Mouse (Mus musculus) embryonic facial prominence, embryonic 14.5 days (tissue): ENCODE measurements around the gene Prkcd. TPM values are rescaled to one million over a fixed set of nuclear protein-coding genes. Genes with fewer than 3 reads are reported as not detected.

Experiments
- ATAC-seq: fragments of 200-750 bp; cut with Nextera tagmentation; 2 replicates; pipeline ENCODE4 v1.8.0; 2017; ENCODE audit warnings: low read depth, moderate number of reproducible peaks, moderate TSS enrichment
- DNase-seq: peaks from one replicate; pipeline ENCODE4 v3.0.0-alpha.2; 2015; ENCODE audit warnings: low spot score
- H3K27ac ChIP-seq: fragments of 300-500 bp; sonication (generic); replicated peaks from 2 replicates; pipeline ENCODE4 v1.5.1; 2014; ENCODE audit warnings: low read depth, mild to moderate bottlenecking, low read length, moderate library complexity
- H3K27me3 ChIP-seq: fragments of 300-500 bp; sonication (generic); replicated peaks from 2 replicates; pipeline ENCODE4 v1.6.1; 2014; ENCODE audit warnings: low read length; ENCODE audit not compliant: control insufficient read depth, insufficient read depth
- H3K36me3 ChIP-seq: fragments of 300-500 bp; sonication (generic); 2 replicates; pipeline ENCODE4 v1.6.1; 2014; ENCODE audit warnings: low read length, mixed read lengths; ENCODE audit not compliant: control insufficient read depth, insufficient read depth
- H3K4me1 ChIP-seq: fragments of 300-500 bp; sonication (generic); 2 replicates; pipeline ENCODE4 v1.6.1; 2014; ENCODE audit warnings: antibody characterized with exemption, low read length; ENCODE audit not compliant: control insufficient read depth, insufficient read depth
- H3K4me2 ChIP-seq: fragments of 300-500 bp; sonication (generic); 2 replicates; pipeline ENCODE4 v1.6.1; 2014; ENCODE audit warnings: low read depth, mild to moderate bottlenecking, low read length, moderate library complexity, mixed read lengths
- H3K4me3 ChIP-seq: fragments of 300-500 bp; sonication (generic); 2 replicates; pipeline ENCODE4 v1.5.1; 2014; ENCODE audit warnings: low read depth, mild to moderate bottlenecking, low read length
- H3K9ac ChIP-seq: fragments of 300-500 bp; sonication (generic); 2 replicates; pipeline ENCODE4 v1.6.1; 2014; ENCODE audit warnings: low read depth, mild to moderate bottlenecking, low read length, moderate library complexity, mixed read lengths
- H3K9me3 ChIP-seq: fragments of 300-500 bp; sonication (generic); 2 replicates; pipeline ENCODE4 v1.6.1; 2016; ENCODE audit warnings: low read length; ENCODE audit not compliant: control insufficient read depth
- WGBS: fragments of 180-500 bp; shearing (Covaris S2); extraction: QIAGEN DNeasy Blood & Tissue Kit; methylation state at CpG from one replicate; pipeline ENCODE4 v1.1.7; 2014; 5-methylcytosine and 5-hydroxymethylcytosine counted together
- polyA plus RNA-seq: library from polyadenylated mRNA; unstranded; fragments of >200 nt; fragmentation: Nextera tagmentation; extraction: Ambion mirVana; gene quantifications from 2 replicates; pipeline ENCODE4 v1.2.1, GENCODE M21; 2014

Gene Prkcd
- polyA plus RNA-seq, 1 experiment from 2014 or later, result 42.5 TPM

GRCm38 (mm10) chr14:30654691-30655228 lies 28.8 kb upstream of the Prkcd start:
- H3K27ac ChIP-seq, result peak overlapping the region; percentile 88
- ATAC-seq (no peak), DNase-seq (no peak)
- WGBS, result 40% methylated on average over 4 of the region's 4 CpGs
- peak overlapping the region; percentile 85 for H3K4me2 ChIP-seq
- peak overlapping the region; percentile 71 for H3K4me3 ChIP-seq
- peaks cover 8% of the 10 kb centered on the region; the same call in 1 of the 2 replicates for H3K4me1 ChIP-seq
- no peaks in the 10 kb centered on the region for H3K27me3 ChIP-seq
- no peaks in the 10 kb centered on the region for H3K9me3 ChIP-seq
- H3K36me3 ChIP-seq, result peaks cover 15% of the 10 kb centered on the region
- H3K9ac ChIP-seq, result peak overlapping the region; percentile 95

- DNase-seq (peak; percentile 96), ATAC-seq (peak; percentile 93)
- peak within 1 kb of the TSS; percentile 71 for H3K4me3 ChIP-seq
- H3K36me3 ChIP-seq, result peaks cover 12% of the 10 kb centered on the region
- H3K4me2 ChIP-seq, result peak within 1 kb of the TSS; percentile 85
- peaks cover 8% of the 10 kb centered on the region; the same call in 1 of the 2 replicates for H3K4me1 ChIP-seq
- H3K9me3 ChIP-seq, result no peaks in the 10 kb centered on the region
- 2% methylated on average over 29 of the region's 38 CpGs for WGBS
- H3K27ac ChIP-seq, result peak within 1 kb of the TSS; percentile 88
- H3K27me3 ChIP-seq, result no peaks in the 10 kb centered on the region
- peak within 1 kb of the TSS; percentile 95 for H3K9ac ChIP-seq
Measured at GRCm38 (mm10) chr14:30653943-30654659, 28.1 kb upstream of the Prkcd start, which contains the start of gene Rft1. Gene Rft1 (plus strand): TSS chr14:30654360.

GRCm38 (mm10) chr14:30650969-30651368 lies 25.0 kb upstream of the Prkcd start:
- ATAC-seq, result peak; percentile 71
- WGBS, result 24% methylated on average over 4 of the region's 4 CpGs
- Histone ChIP-seq H3K9ac (no peak overlapping the region), H3K4me1 (peaks cover 8% of the 10 kb centered on the region; the same call in 1 of the 2 replicates), H3K4me3 (no peak overlapping the region), H3K36me3 (no peaks in the 10 kb centered on the region), H3K9me3 (no peaks in the 10 kb centered on the region), H3K27me3 (no peaks in the 10 kb centered on the region), H3K4me2 (no peak overlapping the region), H3K27ac (no peak overlapping the region)
- DNase-seq, result peak; percentile 56

GRCm38 (mm10) chr14:30649745-30650144 lies 23.7 kb upstream of the Prkcd start:
- 83% methylated on average over 8 of the region's 8 CpGs for WGBS
- Histone ChIP-seq H3K4me3 (no peak overlapping the region), H3K27ac (no peak overlapping the region), H3K36me3 (no peaks in the 10 kb centered on the region), H3K9ac (no peak overlapping the region), H3K9me3 (no peaks in the 10 kb centered on the region), H3K27me3 (no peaks in the 10 kb centered on the region), H3K4me2 (no peak overlapping the region), H3K4me1 (peaks cover 3% of the 10 kb centered on the region; the same call in 1 of the 2 replicates)
- no peak for ATAC-seq
- DNase-seq, result no peak

GRCm38 (mm10) chr14:30648478-30648877 lies 22.5 kb upstream of the Prkcd start:
- Histone ChIP-seq H3K27me3 (no peaks in the 10 kb centered on the region), H3K27ac (no peak overlapping the region), H3K9ac (no peak overlapping the region), H3K9me3 (no peaks in the 10 kb centered on the region), H3K4me1 (no peaks in the 10 kb centered on the region), H3K36me3 (no peaks in the 10 kb centered on the region), H3K4me3 (no peak overlapping the region), H3K4me2 (no peak overlapping the region)
- ATAC-seq (no peak), DNase-seq (no peak)
- WGBS, result 41% methylated on average over 3 of the region's 3 CpGs

GRCm38 (mm10) chr14:30646486-30646885 lies 20.5 kb upstream of the Prkcd start:
- Histone ChIP-seq H3K36me3 (no peaks in the 10 kb centered on the region), H3K9me3 (no peaks in the 10 kb centered on the region), H3K4me1 (no peaks in the 10 kb centered on the region), H3K27me3 (no peaks in the 10 kb centered on the region), H3K27ac (no peak overlapping the region), H3K4me3 (no peak overlapping the region), H3K4me2 (no peak overlapping the region), H3K9ac (no peak overlapping the region)
- WGBS, result 71% methylated on average over 1 of the region's 1 CpGs
- ATAC-seq, result no peak
- no peak for DNase-seq

GRCm38 (mm10) chr14:30645066-30645465 lies 19.1 kb upstream of the Prkcd start:
- 51% methylated on average over 8 of the region's 8 CpGs for WGBS
- no peak overlapping the region for H3K4me3 ChIP-seq
- H3K4me2 ChIP-seq, result no peak overlapping the region
- no peaks in the 10 kb centered on the region for H3K36me3 ChIP-seq
- H3K27me3 ChIP-seq, result no peaks in the 10 kb centered on the region
- no peak overlapping the region for H3K27ac ChIP-seq
- H3K9ac ChIP-seq, result no peak overlapping the region
- no peaks in the 10 kb centered on the region for H3K9me3 ChIP-seq
- no peaks in the 10 kb centered on the region for H3K4me1 ChIP-seq
- ATAC-seq (no peak), DNase-seq (no peak)

- H3K4me2 ChIP-seq, result no peak overlapping the region
- WGBS, result 90% methylated on average over 2 of the region's 2 CpGs
- DNase-seq (no peak), ATAC-seq (no peak)
- no peaks in the 10 kb centered on the region for H3K4me1 ChIP-seq
- no peak overlapping the region for H3K27ac ChIP-seq
- no peak overlapping the region for H3K4me3 ChIP-seq
- H3K27me3 ChIP-seq, result no peaks in the 10 kb centered on the region
- no peak overlapping the region for H3K9ac ChIP-seq
- no peaks in the 10 kb centered on the region for H3K36me3 ChIP-seq
- no peaks in the 10 kb centered on the region for H3K9me3 ChIP-seq
Measured at GRCm38 (mm10) chr14:30644026-30644425, 18.0 kb upstream of the Prkcd start.

- no peak overlapping the region for H3K9ac ChIP-seq
- H3K27ac ChIP-seq, result no peak overlapping the region
- DNase-seq (no peak), ATAC-seq (no peak)
- H3K4me1 ChIP-seq, result peaks cover 9% of the 10 kb centered on the region; the same call in 1 of the 2 replicates
- no peak overlapping the region for H3K4me3 ChIP-seq
- WGBS, result 73% methylated on average over 2 of the region's 2 CpGs
- no peaks in the 10 kb centered on the region for H3K27me3 ChIP-seq
- H3K4me2 ChIP-seq, result no peak overlapping the region
- H3K9me3 ChIP-seq, result no peaks in the 10 kb centered on the region
- no peaks in the 10 kb centered on the region for H3K36me3 ChIP-seq
Measured at GRCm38 (mm10) chr14:30641748-30642147, 15.7 kb upstream of the Prkcd start.
